Mouse (Mus musculus) layer of hippocampus, postnatal 14 days (tissue): ENCODE results near the gene Acp1. TPM values are rescaled to one million over a fixed set of nuclear protein-coding genes. Genes with fewer than 3 reads are reported as not detected.

Experiments
- DNase-seq, 2 experiments: peaks; one replicate each; pipeline ENCODE4 v3.0.0; 2021 to 2022; ENCODE audit warnings: low spot score in 2 of 2, mixed read lengths in 1 of 2
- long read RNA-seq, 2 experiments: library from polyadenylated mRNA; stranded (forward); transcript quantifications; one replicate each; pipeline ENCODE4 v2.0.0; 2021
- total RNA-seq, 2 experiments: library from RNA; stranded (reverse); gene quantifications; 2 replicates each; pipeline ENCODE4 v1.2.3; 2021

The Acp1 gene
- 10 to 100 TPM; 55.8 to 64.1 TPM for total RNA-seq
- long read RNA-seq, experiment 1, transcript Acp1-201 (6 exons, 3,066 nt): minor isoform, 43 of 120 reads
- long read RNA-seq, experiment 1, transcript Acp1-202 (6 exons, 2,754 nt): major isoform, 69 of 120 reads
- long read RNA-seq, experiment 1, partial matches to known transcripts: 0 of 120 reads
- long read RNA-seq, experiment 1, other reads (novel, unspliced or antisense): 7 of 120 reads
- long read RNA-seq, experiment 2, transcript Acp1-201 (6 exons, 3,066 nt): minor isoform, 66 of 169 reads
- long read RNA-seq, experiment 2, transcript Acp1-202 (6 exons, 2,754 nt): major isoform, 94 of 169 reads
- long read RNA-seq, experiment 2, partial matches to known transcripts: 1 of 169 reads
- long read RNA-seq, experiment 2, other reads (novel, unspliced or antisense): 8 of 169 reads

GRCm38 (mm10) chr12:30911261-30912047 lies at the start of gene Acp1, which contains the start of gene Sh3yl1:
Gene Acp1, minus strand, starts transcription at chr12:30911589.
Gene Sh3yl1, plus strand, starts transcription at chr12:30911668.
- DNase-seq: peak; percentile 95 to 96

- DNase-seq: no peak
These were observed 32.8 kb upstream of the Acp1 start for GRCm38 (mm10) chr12:30944197-30944596.

DNA sequence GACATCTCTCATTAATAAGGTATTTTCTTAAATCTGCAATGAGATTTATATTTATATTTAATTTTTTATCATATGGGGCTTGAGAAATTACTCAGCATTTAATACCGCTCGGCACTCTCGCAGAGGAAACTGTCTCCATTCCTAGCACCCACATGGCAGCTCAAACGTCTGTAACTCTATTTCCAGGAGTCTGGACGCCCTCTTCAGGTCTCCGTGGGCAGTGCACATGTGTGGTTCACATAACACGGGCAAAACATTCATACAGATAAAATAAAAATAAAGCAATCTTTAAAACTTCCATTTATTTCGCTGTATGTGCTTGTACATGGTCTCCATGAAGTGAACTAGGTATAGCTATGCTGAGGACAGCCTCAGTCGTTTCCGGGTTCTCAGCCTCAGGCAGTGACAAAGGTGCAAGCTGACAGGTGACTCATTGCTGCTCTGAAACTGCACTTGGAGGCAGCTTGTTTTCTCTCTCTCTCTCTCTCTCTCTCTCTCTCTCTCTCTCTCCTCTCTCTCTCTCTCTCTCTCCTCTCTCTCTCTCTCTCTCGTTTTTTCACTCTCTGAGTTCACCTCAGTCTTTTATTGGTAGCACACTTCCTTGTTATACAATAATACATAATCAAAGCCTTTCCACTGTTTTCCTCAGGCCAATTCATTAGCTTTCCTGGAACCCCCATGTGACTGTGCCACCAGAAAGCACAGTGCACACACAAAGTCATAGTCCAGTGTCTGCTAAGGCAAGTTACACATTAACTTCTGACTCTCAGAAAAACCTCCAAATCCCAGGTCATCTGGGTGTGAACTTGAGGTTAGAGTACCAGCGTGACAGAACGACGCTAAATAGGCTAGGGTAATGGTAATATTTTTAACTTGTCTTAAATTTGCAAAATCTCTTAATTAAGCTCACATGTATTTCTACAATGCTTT lies 31.9 kb upstream of the Acp1 start:
- DNase-seq: no peak

- no peak for DNase-seq
These were observed 25.5 kb upstream of the Acp1 start for GRCm38 (mm10) chr12:30936899-30937298.

GRCm38 (mm10) chr12:30933299-30933698 lies 21.9 kb upstream of the Acp1 start:
- no peak for DNase-seq

DNA sequence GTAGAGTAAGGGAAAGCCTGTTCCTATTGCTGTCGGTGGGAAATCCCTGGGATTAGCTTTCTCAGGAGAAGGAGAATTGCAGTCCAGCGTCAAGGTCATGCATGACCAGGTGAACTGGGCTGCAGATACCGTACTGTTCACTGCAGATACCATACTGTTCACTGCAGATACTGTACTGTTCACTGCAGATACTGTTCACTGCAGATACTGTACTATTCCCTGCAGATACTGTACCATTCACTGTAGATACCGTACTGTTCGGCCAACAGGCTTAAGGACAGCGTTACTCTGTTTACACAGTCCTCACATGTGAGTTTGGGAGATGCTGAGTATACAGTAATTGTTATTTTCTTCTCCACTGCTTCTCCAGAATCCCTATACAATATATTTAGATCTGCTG lies 16.8 kb upstream of the Acp1 start:
- DNase-seq: no peak

- no peak for DNase-seq
These were observed 11.0 kb upstream of the Acp1 start for GRCm38 (mm10) chr12:30922401-30922800.

DNA sequence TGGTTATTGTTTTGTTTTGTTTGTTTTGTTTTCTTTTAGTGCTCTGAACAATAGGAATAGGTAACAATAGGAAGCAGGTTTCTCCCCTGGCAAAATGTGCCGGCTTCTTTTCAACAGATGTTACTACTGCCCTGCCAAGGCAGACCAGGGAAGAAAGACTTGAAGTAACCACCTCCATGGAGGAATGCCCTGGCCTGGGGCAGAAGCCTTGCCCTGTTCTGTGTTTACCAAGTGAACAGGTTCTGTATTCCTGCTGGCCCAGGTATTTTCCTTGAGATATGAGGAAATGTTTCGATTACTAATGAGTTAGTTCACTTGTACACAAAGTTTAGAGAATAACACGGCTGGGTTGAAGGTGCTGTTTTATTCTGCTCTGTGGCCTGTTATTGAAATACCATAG lies 1.5 kb upstream of the Acp1 start:
- no peak for DNase-seq

DNA sequence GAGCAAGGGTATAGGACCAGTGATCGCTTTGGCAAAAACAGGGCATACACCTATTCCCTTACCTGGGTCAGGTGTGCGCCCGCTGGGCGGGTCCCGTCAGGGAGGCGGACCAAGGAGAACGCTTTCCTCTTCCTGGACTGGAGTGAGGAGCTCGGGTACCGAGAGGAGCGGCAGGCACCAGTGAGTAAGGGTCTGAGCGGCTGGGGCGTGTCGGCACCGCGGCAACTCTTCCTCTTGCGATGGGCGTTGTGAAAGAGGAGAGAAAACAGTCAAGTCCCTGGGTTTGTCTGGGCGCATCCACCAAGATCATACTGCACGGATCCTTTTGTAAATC lies 626 bp upstream of the Acp1 start:
- DNase-seq: peak; percentile 22 to 39

- no peak for DNase-seq
These were observed 529 bp downstream of the Acp1 start for GRCm38 (mm10) chr12:30910860-30911259.

GRCm38 (mm10) chr12:30909881-30910280 lies 1.5 kb downstream of the Acp1 start:
- DNase-seq: no peak

DNA sequence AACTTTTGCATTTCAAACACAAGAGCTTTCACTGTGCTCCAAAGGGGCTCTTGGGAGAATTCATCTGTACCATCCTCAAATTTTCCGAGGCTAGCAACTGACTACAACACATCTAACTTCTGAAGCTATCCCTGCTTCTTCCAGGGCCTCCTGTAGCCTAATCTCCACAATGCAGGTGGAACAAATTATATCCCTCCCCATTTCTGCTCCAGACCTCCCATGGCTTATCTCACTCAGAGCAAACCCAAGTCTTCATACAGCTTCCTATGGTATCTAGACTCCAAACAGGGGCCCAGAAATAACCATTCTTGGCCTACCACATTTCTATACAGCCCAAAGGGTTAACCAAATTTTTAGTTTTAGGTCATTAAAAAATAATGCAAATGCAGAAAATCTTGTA lies 2.7 kb downstream of the Acp1 start:
- no peak for DNase-seq

DNA sequence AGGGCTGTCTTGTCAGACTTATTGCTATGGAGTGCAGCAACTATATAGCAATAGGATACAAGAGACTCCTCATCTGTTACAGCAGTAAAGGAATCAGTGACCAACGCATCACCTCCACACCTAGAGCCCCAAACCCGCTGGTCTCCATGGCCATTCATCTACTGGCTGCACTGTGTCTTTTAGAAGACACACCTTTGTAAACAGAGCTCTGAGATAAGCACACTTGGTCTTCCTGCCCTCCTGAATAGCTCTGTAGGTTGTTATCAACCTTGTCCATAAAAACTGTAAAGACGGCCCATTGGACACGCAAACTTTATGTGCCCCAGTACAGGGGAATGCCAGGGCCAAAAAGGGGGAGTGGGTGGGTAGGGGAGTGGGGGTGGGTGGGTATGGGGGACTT lies 14.3 kb downstream of the Acp1 start:
- DNase-seq: no peak

- DNase-seq: no peak
These were observed 20.0 kb downstream of the Acp1 start for GRCm38 (mm10) chr12:30891438-30891837.

- DNase-seq: peak; percentile 46 to 79
These were observed 21.3 kb downstream of the Acp1 start for GRCm38 (mm10) chr12:30890067-30890466.

- DNase-seq: no peak
These were observed 23.4 kb downstream of the Acp1 start for GRCm38 (mm10) chr12:30888003-30888402.

DNA sequence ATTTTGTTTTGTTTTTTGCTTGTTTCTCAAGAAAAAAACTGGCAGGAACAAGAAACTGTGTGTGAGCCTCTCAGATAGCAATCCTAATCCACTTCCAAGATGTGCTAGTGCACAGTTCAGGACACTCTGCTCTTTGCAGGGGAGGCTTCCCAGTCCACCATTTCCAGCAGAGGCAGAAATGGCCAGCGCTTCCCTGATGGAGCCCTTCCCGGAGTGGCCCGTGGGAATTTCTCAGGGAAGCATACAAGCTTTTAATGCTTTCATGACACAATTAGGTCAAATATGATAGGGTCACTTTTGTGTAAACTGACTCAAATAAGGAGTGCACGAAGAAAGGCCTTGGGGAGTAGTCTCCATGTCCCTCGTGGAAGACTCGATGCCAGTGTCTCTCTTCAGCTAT lies 25.5 kb downstream of the Acp1 start:
- no peak for DNase-seq

DNA sequence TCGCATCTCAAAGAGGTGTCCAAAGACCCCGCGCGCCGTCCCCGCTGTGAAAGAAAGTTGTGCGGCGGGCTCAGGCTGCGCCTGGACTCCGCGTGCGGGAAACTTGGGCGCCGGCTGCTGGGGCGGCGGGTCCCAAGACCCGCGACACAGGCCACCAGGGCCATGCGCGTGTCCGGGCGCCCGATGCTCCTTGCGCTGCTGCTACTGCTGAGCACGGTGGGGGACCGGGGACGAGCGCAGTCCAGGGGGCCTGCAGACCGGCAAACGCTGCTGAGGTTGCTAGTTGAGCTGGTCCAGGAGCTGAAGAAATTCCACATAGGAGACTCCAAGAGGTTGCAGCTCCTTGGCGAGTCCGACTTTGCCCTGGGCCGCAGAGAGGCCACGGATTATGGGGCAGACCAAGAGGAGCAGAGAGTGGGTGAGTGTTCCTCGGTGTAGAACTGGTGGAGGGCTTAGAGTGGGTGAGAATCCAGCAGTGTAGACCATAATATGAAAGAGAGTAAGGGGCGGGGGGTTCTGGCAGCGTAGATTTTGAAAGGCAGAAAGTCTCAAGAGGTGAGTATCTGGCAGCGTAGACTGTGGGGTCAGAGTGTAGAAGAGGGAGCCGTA lies 26.7 kb downstream of the Acp1 start:
- no peak for DNase-seq

DNA sequence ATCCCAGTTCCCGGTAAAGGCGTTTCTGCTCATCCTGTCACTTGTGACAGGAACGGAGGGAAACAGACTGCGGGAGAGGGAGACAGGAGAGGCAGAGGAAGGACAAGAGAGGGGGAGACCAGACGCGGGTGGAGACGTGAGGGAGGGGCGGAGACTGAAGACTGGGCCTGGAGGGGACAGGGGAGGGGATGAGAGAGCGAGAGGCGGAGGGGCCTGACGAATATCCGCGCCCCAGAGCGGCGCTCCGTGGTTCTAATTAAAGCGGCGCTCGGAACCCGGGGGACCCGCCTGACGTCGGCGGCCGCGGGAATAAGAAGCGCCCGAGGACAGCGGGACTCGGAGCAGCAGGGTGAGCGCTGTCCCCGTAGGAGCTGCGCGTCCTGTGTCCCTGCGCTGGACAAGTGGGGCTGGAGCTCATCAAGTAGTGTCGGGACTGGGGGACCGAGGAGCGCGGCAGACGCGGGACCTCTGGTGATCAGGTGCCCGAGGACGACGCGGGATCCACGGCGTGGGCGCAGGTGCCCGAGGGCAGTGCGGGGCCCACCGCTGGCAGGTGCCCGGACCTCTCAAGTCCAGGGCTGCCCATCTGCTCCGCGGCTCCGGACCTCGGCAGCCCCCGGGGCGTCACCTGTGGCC lies 27.3 kb downstream of the Acp1 start, which contains the start of gene Alkal2:
Alkal2 (plus strand) TSS at position 337 of the 636 bp plus-strand sequence.
- DNase-seq: peak in 1 of 2 experiments; percentile 17

- DNase-seq: no peak
These were observed 27.8 kb downstream of the Acp1 start for GRCm38 (mm10) chr12:30883592-30883985.
